Mouse (Mus musculus) heart, embryonic 16.5 days (tissue): ENCODE measurements around the gene 6720489N17Rik. TPM values are rescaled to one million over a fixed set of nuclear protein-coding genes. Genes with fewer than 3 reads are reported as not detected.
"Not testable (repeated sequence)": the region's sequence is repeated elsewhere in the genome, so short reads cannot be mapped to it uniquely, and the experiment has no call there.

Source experiments
- ATAC-seq: fragments of 200-750 bp; cut with Nextera tagmentation; replicated peaks from 2 replicates; pipeline ENCODE4 v1.8.0; 2017; ENCODE audit warnings: moderate number of reproducible peaks; ENCODE audit not compliant: insufficient read depth, low FRiP score; ENCODE audit errors: extremely low read depth
- H3K27ac ChIP-seq: fragments of 300-500 bp; sonication (generic); 2 replicates; pipeline ENCODE4 v1.5.1; 2014; ENCODE audit warnings: mild to moderate bottlenecking, low read length, control low read depth, moderate library complexity
- H3K27me3 ChIP-seq: fragments of 300-500 bp; sonication (generic); 2 replicates; pipeline ENCODE4 v1.6.1; 2014; ENCODE audit warnings: low read length, mixed read lengths; ENCODE audit not compliant: control insufficient read depth, insufficient read depth
- H3K36me3 ChIP-seq: fragments of 300-500 bp; sonication (generic); 2 replicates; pipeline ENCODE4 v1.6.1; 2014; ENCODE audit not compliant: control insufficient read depth, insufficient read depth
- H3K4me1 ChIP-seq: fragments of 300-500 bp; sonication (generic); 2 replicates; pipeline ENCODE4 v1.6.1; 2014; ENCODE audit warnings: low read length, mixed read lengths; ENCODE audit not compliant: control insufficient read depth, insufficient read depth
- H3K4me2 ChIP-seq: fragments of 300-500 bp; sonication (generic); 2 replicates; pipeline ENCODE4 v1.6.1; 2014; ENCODE audit warnings: low read depth, mild to moderate bottlenecking, control low read depth, low read length
- H3K4me3 ChIP-seq: fragments of 300-500 bp; sonication (generic); 2 replicates; pipeline ENCODE4 v1.5.1; 2014; ENCODE audit warnings: mild to moderate bottlenecking, control low read depth, low read length
- H3K9ac ChIP-seq: fragments of 300-500 bp; sonication (generic); 2 replicates; pipeline ENCODE4 v1.6.1; 2014; ENCODE audit warnings: low read length, control low read depth
- H3K9me3 ChIP-seq: fragments of 300-500 bp; sonication (generic); replicated peaks from 2 replicates; pipeline ENCODE4 v1.6.1; 2016; ENCODE audit warnings: low read length; ENCODE audit not compliant: control insufficient read depth
- WGBS: fragments of 180-500 bp; shearing (Covaris S2); extraction: QIAGEN DNeasy Blood & Tissue Kit; methylation state at CpG from one replicate; pipeline ENCODE4 v1.1.7; 2014; 5-methylcytosine and 5-hydroxymethylcytosine counted together
- polyA plus RNA-seq: library from polyadenylated mRNA; unstranded; fragments of >200 nt; fragmentation: Nextera tagmentation; extraction: Ambion mirVana; gene quantifications from 2 replicates; pipeline ENCODE4 v1.2.1, GENCODE M21; 2015

Gene 6720489N17Rik
- polyA plus RNA-seq: 5.9 and 6.5 TPM in 2 replicates

GRCm38 (mm10) chr13:62623577-62624276, at the start of gene 6720489N17Rik:
TSS of gene 6720489N17Rik (minus strand) at chr13:62624182.
- not testable (repeated sequence) for H3K27me3 ChIP-seq, H3K36me3 ChIP-seq, H3K9me3 ChIP-seq, H3K4me1 ChIP-seq, H3K27ac ChIP-seq
- H3K9ac ChIP-seq: peak within 1 kb of the TSS; percentile 73
- WGBS: under 1% methylated on average over 15 of the region's 15 CpGs
- peak within 1 kb of the TSS; percentile 66 for H3K4me2 ChIP-seq
- H3K4me3 ChIP-seq: peak within 1 kb of the TSS; percentile 64
- ATAC-seq: peak; percentile 100

GRCm38 (mm10) chr13:62653369-62653743, 29.4 kb upstream of the 6720489N17Rik start:
- peak overlapping the region; percentile 73 for H3K4me3 ChIP-seq
- H3K9ac ChIP-seq: peak overlapping the region; percentile 63
- ATAC-seq: peak; percentile 49
- peak overlapping the region; percentile 74 for H3K4me2 ChIP-seq
- WGBS: 17% methylated on average over 8 of the region's 8 CpGs
- no peaks in the 10 kb centered on the region for H3K36me3 ChIP-seq
- no peaks in the 10 kb centered on the region for H3K9me3 ChIP-seq
- H3K27me3 ChIP-seq: no peaks in the 10 kb centered on the region
- H3K27ac ChIP-seq: no peak overlapping the region
- no peaks in the 10 kb centered on the region for H3K4me1 ChIP-seq

GRCm38 (mm10) chr13:62652681-62653368, 28.8 kb upstream of the 6720489N17Rik start:
- ATAC-seq: peak; percentile 98
- not testable (repeated sequence) for H3K27me3 ChIP-seq, H3K4me1 ChIP-seq, H3K27ac ChIP-seq, H3K9me3 ChIP-seq, H3K36me3 ChIP-seq
- whole genome bisulfite sequencing: 1% methylated on average over 16 of the region's 16 CpGs
- peak overlapping the region; percentile 74 for H3K4me2 ChIP-seq
- peak overlapping the region; percentile 63 for H3K9ac ChIP-seq
- peak overlapping the region; percentile 73 for H3K4me3 ChIP-seq

GRCm38 (mm10) chr13:62627071-62627470, 3.1 kb upstream of the 6720489N17Rik start:
- not testable (repeated sequence) for H3K27me3 ChIP-seq, H3K9ac ChIP-seq, H3K27ac ChIP-seq, H3K4me2 ChIP-seq, H3K9me3 ChIP-seq, ATAC-seq, H3K4me3 ChIP-seq, H3K4me1 ChIP-seq, H3K36me3 ChIP-seq
- 26% methylated on average over 1 of the region's 1 CpGs for WGBS

GRCm38 (mm10) chr13:62624277-62624665, 289 bp upstream of the 6720489N17Rik start:
- H3K4me3 ChIP-seq: peak overlapping the region; percentile 64
- H3K9ac ChIP-seq: peak overlapping the region; percentile 73
- H3K4me2 ChIP-seq: peak overlapping the region; percentile 66
- not testable (repeated sequence) for H3K27ac ChIP-seq, H3K36me3 ChIP-seq, H3K9me3 ChIP-seq, H3K4me1 ChIP-seq, H3K27me3 ChIP-seq
- WGBS: 9% methylated on average over 7 of the region's 7 CpGs
- ATAC-seq: peak; percentile 61; the same call in 1 of the 2 replicates

GRCm38 (mm10) chr13:62617449-62617848, 6.5 kb downstream of the 6720489N17Rik start:
- H3K9me3 ChIP-seq, H3K27me3 ChIP-seq, H3K4me3 ChIP-seq, H3K9ac ChIP-seq, H3K4me1 ChIP-seq, H3K4me2 ChIP-seq, H3K36me3 ChIP-seq, ATAC-seq, H3K27ac ChIP-seq: not testable (repeated sequence)
- WGBS: 98% methylated on average over 4 of the region's 4 CpGs

GRCm38 (mm10) chr13:62571099-62571498, 52.9 kb downstream of the 6720489N17Rik start, which contains the start of gene Zfp934:
TSS of gene Zfp934 (minus strand) at chr13:62571199.
- WGBS: 73% methylated on average over 3 of the region's 6 CpGs

GRCm38 (mm10) chr13:62561696-62562095, 62.3 kb downstream of the 6720489N17Rik start:
- not testable (repeated sequence) for H3K27ac ChIP-seq, H3K4me2 ChIP-seq, H3K4me3 ChIP-seq, H3K9ac ChIP-seq, H3K27me3 ChIP-seq, H3K4me1 ChIP-seq, ATAC-seq, H3K9me3 ChIP-seq, H3K36me3 ChIP-seq
- WGBS: 17% methylated on average over 1 of the region's 1 CpGs

More at GRCm38 (mm10) chr13:62571099-62571498, 52.9 kb downstream of the 6720489N17Rik start, which contains the start of gene Zfp934:
- not testable (repeated sequence) for H3K9me3 ChIP-seq, H3K36me3 ChIP-seq, H3K27me3 ChIP-seq, ATAC-seq, H3K27ac ChIP-seq, H3K9ac ChIP-seq, H3K4me3 ChIP-seq, H3K4me2 ChIP-seq, H3K4me1 ChIP-seq
